Mouse (Mus musculus): Measurements from ENCODE around the gene Cradd. TPM values are rescaled to one million over a fixed set of nuclear protein-coding genes. Genes with fewer than 3 reads are reported as not detected.

Gene Cradd
- polyA plus RNA-seq, 1 experiment from 2014 or later: 14.8 TPM

- H3K9me3 ChIP-seq: no peaks in the 10 kb centered on the region
- no peak overlapping the region for H3K27ac ChIP-seq (replicated peaks)
- no peaks in the 10 kb centered on the region for H3K27me3 ChIP-seq
- no peaks in the 10 kb centered on the region for H3K36me3 ChIP-seq
- no peak overlapping the region for H3K4me3 ChIP-seq
- H3K4me2 ChIP-seq: no peak overlapping the region
- H3K4me1 ChIP-seq (replicated peaks): peaks cover 23% of the 10 kb centered on the region
- 74% methylated on average over 16 of the region's 16 CpGs for WGBS
- no peak overlapping the region for H3K9ac ChIP-seq
- no peak for ATAC-seq (ENCODE audit: low read depth)
Observed at GRCm38 (mm10) chr10:95223211-95223610, 100.7 kb downstream of the Cradd start.

GRCm38 (mm10) chr10:95221914-95222313 is 102.0 kb downstream of the Cradd start:
- Histone ChIP-seq H3K27ac (replicated peaks) (peak overlapping the region; percentile 7; the same call in 1 of the 2 replicates), H3K4me3 (no peak overlapping the region), H3K27me3 (no peaks in the 10 kb centered on the region), H3K4me1 (replicated peaks) (peaks cover 19% of the 10 kb centered on the region), H3K9me3 (no peaks in the 10 kb centered on the region), H3K9ac (no peak overlapping the region), H3K4me2 (no peak overlapping the region), H3K36me3 (no peaks in the 10 kb centered on the region)
- 61% methylated on average over 9 of the region's 9 CpGs for WGBS
- ATAC-seq (ENCODE audit: low read depth): no peak

GRCm38 (mm10) chr10:95220536-95220935 is 103.4 kb downstream of the Cradd start:
- 45% methylated on average over 3 of the region's 3 CpGs for WGBS
- Histone ChIP-seq H3K27me3 (no peaks in the 10 kb centered on the region), H3K4me2 (no peak overlapping the region), H3K9ac (no peak overlapping the region), H3K4me1 (replicated peaks) (peaks cover 19% of the 10 kb centered on the region), H3K27ac (replicated peaks) (no peak overlapping the region), H3K9me3 (no peaks in the 10 kb centered on the region), H3K36me3 (no peaks in the 10 kb centered on the region), H3K4me3 (no peak overlapping the region)
- no peak for ATAC-seq (ENCODE audit: low read depth)

- Histone ChIP-seq H3K36me3 (no peaks in the 10 kb centered on the region), H3K9ac (no peak overlapping the region), H3K9me3 (no peaks in the 10 kb centered on the region), H3K4me1 (replicated peaks) (peaks cover 19% of the 10 kb centered on the region), H3K4me3 (no peak overlapping the region), H3K27me3 (no peaks in the 10 kb centered on the region), H3K4me2 (no peak overlapping the region), H3K27ac (replicated peaks) (no peak overlapping the region)
- 77% methylated on average over 9 of the region's 9 CpGs for WGBS
- ATAC-seq (ENCODE audit: low read depth): no peak
Observed at GRCm38 (mm10) chr10:95218683-95219060, 105.3 kb downstream of the Cradd start.

- Histone ChIP-seq H3K36me3 (no peaks in the 10 kb centered on the region), H3K27me3 (no peaks in the 10 kb centered on the region), H3K4me1 (replicated peaks) (peaks cover 14% of the 10 kb centered on the region), H3K4me2 (no peak overlapping the region), H3K9ac (no peak overlapping the region), H3K9me3 (no peaks in the 10 kb centered on the region), H3K4me3 (no peak overlapping the region), H3K27ac (replicated peaks) (no peak overlapping the region)
- ATAC-seq (ENCODE audit: low read depth): no peak
- 64% methylated on average over 18 of the region's 18 CpGs for WGBS
Observed at GRCm38 (mm10) chr10:95217956-95218682, 105.8 kb downstream of the Cradd start.

GRCm38 (mm10) chr10:95215324-95215723 is 108.6 kb downstream of the Cradd start:
- ATAC-seq (ENCODE audit: low read depth): no peak
- H3K9me3 ChIP-seq: no peaks in the 10 kb centered on the region
- 93% methylated on average over 15 of the region's 15 CpGs for WGBS

GRCm38 (mm10) chr10:95213820-95214219 is 110.1 kb downstream of the Cradd start:
- no peaks in the 10 kb centered on the region for H3K27me3 ChIP-seq
- 80% methylated on average over 9 of the region's 9 CpGs for WGBS
- H3K9me3 ChIP-seq: no peaks in the 10 kb centered on the region
- no peak overlapping the region for H3K27ac ChIP-seq (replicated peaks)
- H3K4me1 ChIP-seq (replicated peaks): peaks cover 7% of the 10 kb centered on the region
- H3K9ac ChIP-seq: no peak overlapping the region
- no peak overlapping the region for H3K4me2 ChIP-seq
- no peaks in the 10 kb centered on the region for H3K36me3 ChIP-seq
- no peak overlapping the region for H3K4me3 ChIP-seq
- no peak for ATAC-seq (ENCODE audit: low read depth)

More at GRCm38 (mm10) chr10:95215324-95215723, 108.6 kb downstream of the Cradd start:
- no peak overlapping the region for H3K4me3 ChIP-seq
- no peak overlapping the region for H3K4me2 ChIP-seq
- no peak overlapping the region for H3K9ac ChIP-seq
- peaks cover 7% of the 10 kb centered on the region for H3K4me1 ChIP-seq (replicated peaks)
- H3K27me3 ChIP-seq: no peaks in the 10 kb centered on the region
- H3K27ac ChIP-seq (replicated peaks): no peak overlapping the region
- no peaks in the 10 kb centered on the region for H3K36me3 ChIP-seq

GRCm38 (mm10) chr10:95213311-95213710 is 110.6 kb downstream of the Cradd start:
- 92% methylated on average over 8 of the region's 8 CpGs for WGBS
- no peak for ATAC-seq (ENCODE audit: low read depth)
- H3K4me3 ChIP-seq: no peak overlapping the region
- H3K9me3 ChIP-seq: no peaks in the 10 kb centered on the region
- H3K27me3 ChIP-seq: no peaks in the 10 kb centered on the region
- no peak overlapping the region for H3K4me2 ChIP-seq
- peaks cover 7% of the 10 kb centered on the region for H3K4me1 ChIP-seq (replicated peaks)
- H3K9ac ChIP-seq: no peak overlapping the region
- no peaks in the 10 kb centered on the region for H3K36me3 ChIP-seq
- no peak overlapping the region for H3K27ac ChIP-seq (replicated peaks)

GRCm38 (mm10) chr10:95211660-95212059 is 112.3 kb downstream of the Cradd start:
- Histone ChIP-seq H3K27me3 (no peaks in the 10 kb centered on the region), H3K27ac (replicated peaks) (no peak overlapping the region), H3K9ac (no peak overlapping the region), H3K4me2 (no peak overlapping the region), H3K9me3 (no peaks in the 10 kb centered on the region), H3K36me3 (no peaks in the 10 kb centered on the region), H3K4me3 (no peak overlapping the region), H3K4me1 (replicated peaks) (peaks cover 7% of the 10 kb centered on the region)
- WGBS: 92% methylated on average over 8 of the region's 8 CpGs
- ATAC-seq (ENCODE audit: low read depth): no peak

GRCm38 (mm10) chr10:95210664-95211372 is 113.1 kb downstream of the Cradd start:
- WGBS: 75% methylated on average over 7 of the region's 7 CpGs
- H3K4me1 ChIP-seq (replicated peaks): peaks cover 7% of the 10 kb centered on the region
- no peak overlapping the region for H3K9ac ChIP-seq

GRCm38 (mm10) chr10:95210167-95210566 is 113.8 kb downstream of the Cradd start:
- no peak overlapping the region for H3K4me3 ChIP-seq
- H3K27ac ChIP-seq (replicated peaks): no peak overlapping the region
- no peak overlapping the region for H3K9ac ChIP-seq
- peaks cover 7% of the 10 kb centered on the region for H3K4me1 ChIP-seq (replicated peaks)
- no peak overlapping the region for H3K4me2 ChIP-seq
- WGBS: 67% methylated on average over 4 of the region's 4 CpGs
- no peak for ATAC-seq (ENCODE audit: low read depth)
- no peaks in the 10 kb centered on the region for H3K36me3 ChIP-seq
- no peaks in the 10 kb centered on the region for H3K9me3 ChIP-seq
- H3K27me3 ChIP-seq: no peaks in the 10 kb centered on the region

More at GRCm38 (mm10) chr10:95210664-95211372, 113.1 kb downstream of the Cradd start:
- H3K27me3 ChIP-seq: no peaks in the 10 kb centered on the region
- ATAC-seq (ENCODE audit: low read depth): no peak
- no peaks in the 10 kb centered on the region for H3K9me3 ChIP-seq
- H3K27ac ChIP-seq (replicated peaks): no peak overlapping the region
- no peak overlapping the region for H3K4me2 ChIP-seq
- H3K4me3 ChIP-seq: no peak overlapping the region
- no peaks in the 10 kb centered on the region for H3K36me3 ChIP-seq

- 88% methylated on average over 8 of the region's 8 CpGs for WGBS
- H3K4me2 ChIP-seq: no peak overlapping the region
- no peak overlapping the region for H3K27ac ChIP-seq (replicated peaks)
Observed at GRCm38 (mm10) chr10:95207423-95207822, 116.5 kb downstream of the Cradd start.

More at GRCm38 (mm10) chr10:95207423-95207822, 116.5 kb downstream of the Cradd start:
- ATAC-seq (ENCODE audit: low read depth): no peak
- H3K4me1 ChIP-seq (replicated peaks): peaks cover 12% of the 10 kb centered on the region
- no peaks in the 10 kb centered on the region for H3K36me3 ChIP-seq
- no peaks in the 10 kb centered on the region for H3K27me3 ChIP-seq
- H3K9ac ChIP-seq: no peak overlapping the region
- H3K4me3 ChIP-seq: no peak overlapping the region
- no peaks in the 10 kb centered on the region for H3K9me3 ChIP-seq
